Mouse (Mus musculus) bone marrow macrophage, adult 2 months (primary cell): ENCODE data around the gene Mdm2. TPM values are rescaled to one million over a fixed set of nuclear protein-coding genes. Genes with fewer than 3 reads are reported as not detected.

Experiments
- H3K27ac ChIP-seq: 2 replicates; pipeline ENCODE4 v1.5.1; 2012; ENCODE audit warnings: low read depth, low read length; ENCODE audit not compliant: insufficient read depth
- H3K4me1 ChIP-seq: 2 replicates; pipeline ENCODE4 v1.6.1; 2012; ENCODE audit warnings: low read length; ENCODE audit not compliant: control insufficient read depth, insufficient read depth
- H3K4me3 ChIP-seq: 2 replicates; pipeline ENCODE4 v1.5.1; 2012; ENCODE audit warnings: mild to moderate bottlenecking, low read length, moderate library complexity; ENCODE audit not compliant: insufficient read depth
- CTCF ChIP-seq: IDR thresholded peaks from 2 replicates; pipeline ENCODE4 v1.5.1; 2012; ENCODE audit warnings: low read depth, mild to moderate bottlenecking, low read length, moderate library complexity
- POLR2A ChIP-seq: IDR thresholded peaks from 2 replicates; pipeline ENCODE4 v1.6.1; 2012; ENCODE audit warnings: mild to moderate bottlenecking, low read depth, low read length, borderline replicate concordance
- polyA plus RNA-seq: library from polyadenylated mRNA; stranded (reverse); fragments of >200 nt; gene quantifications from 2 replicates; pipeline ENCODE4 v1.2.4, GENCODE M21; 2012; ENCODE audit not compliant: missing spikeins, insufficient read depth, insufficient read length

Gene Mdm2
- polyA plus RNA-seq, 1 experiment, result 95.5 TPM

DNA sequence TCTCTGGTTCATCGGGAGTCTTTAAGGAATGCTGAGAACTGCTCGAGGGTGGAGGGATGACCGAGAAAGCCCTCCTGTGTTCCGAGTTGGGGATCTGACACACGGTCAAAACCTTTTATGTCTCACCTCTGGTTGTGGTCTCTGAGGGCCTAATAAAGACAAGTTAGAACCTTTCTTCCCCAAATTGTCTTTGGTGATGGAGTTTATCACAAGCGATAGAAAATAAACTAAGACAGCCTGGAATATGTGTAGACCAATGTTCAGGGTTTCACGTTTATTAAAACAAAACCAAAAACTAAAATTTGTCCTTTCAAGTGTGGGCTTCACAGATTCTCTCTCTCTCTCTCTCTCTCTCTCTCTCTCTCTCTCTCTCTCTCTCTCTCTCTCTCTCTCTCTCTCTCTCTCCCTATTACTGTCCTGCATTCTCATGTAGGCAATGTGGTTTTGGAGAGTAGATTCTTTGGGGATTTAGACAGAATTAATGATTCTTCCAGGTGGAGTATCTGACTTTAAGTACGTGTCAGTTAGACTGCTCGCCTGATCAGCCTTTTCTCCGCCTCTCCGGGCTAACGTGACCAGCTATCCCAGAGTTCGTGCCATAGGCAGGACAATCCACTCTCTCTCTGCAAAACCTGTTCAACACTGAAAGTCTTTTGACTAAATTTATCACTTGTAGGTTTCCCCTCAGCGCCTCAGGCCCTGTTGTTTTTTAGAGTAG lies 46.2 kb downstream of the Mdm2 start:
- no peaks in the 10 kb centered on the region for H3K4me1 ChIP-seq
- no peak overlapping the region for H3K4me3 ChIP-seq
- TF ChIP-seq POLR2A, result no peak
- no peak for TF ChIP-seq CTCF
- H3K27ac ChIP-seq, result no peak overlapping the region

GRCm38 (mm10) chr10:117663865-117664200 lies 46.7 kb downstream of the Mdm2 start:
- no peak overlapping the region for H3K4me3 ChIP-seq
- no peak for TF ChIP-seq POLR2A
- no peak for TF ChIP-seq CTCF
- no peaks in the 10 kb centered on the region for H3K4me1 ChIP-seq
- no peak overlapping the region for H3K27ac ChIP-seq

DNA sequence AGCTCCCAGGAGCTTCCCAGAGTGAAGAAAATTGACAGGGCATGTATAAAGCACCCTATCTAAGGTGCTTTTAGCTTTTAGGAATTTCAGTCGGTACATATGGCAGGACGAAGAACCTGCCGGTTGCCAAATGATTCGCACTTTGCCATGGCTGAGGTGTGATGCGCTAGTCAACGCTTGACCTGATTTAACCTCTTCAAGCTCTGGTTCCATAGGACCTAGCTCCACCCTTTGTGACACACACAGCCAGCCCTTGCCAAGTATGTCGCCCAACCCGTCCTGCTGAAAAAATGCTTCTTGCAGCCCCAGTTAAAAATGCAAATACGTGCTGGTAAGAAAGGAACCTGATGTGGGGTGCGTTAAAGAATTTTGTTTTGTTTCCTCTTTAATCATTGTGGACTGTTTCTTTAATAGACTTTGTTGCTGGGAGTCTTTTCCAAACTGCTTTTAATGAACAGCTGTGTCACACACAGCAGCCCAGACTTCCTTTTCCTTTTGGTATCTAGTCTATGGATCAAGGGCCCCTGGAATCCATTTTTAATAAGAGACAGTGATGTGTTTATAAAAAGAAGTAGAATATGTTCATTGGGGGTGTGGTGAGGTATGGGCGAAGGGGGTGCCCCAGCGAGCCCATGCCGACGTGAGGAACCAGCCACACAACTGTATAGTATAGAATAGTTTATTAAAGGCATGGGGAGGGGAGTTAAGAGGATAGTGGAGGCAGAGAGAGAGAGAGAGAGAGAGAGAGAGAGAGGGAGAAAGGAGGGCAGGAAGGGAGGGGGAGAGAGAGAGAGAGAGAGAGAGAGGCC lies 47.3 kb downstream of the Mdm2 start:
- no peak overlapping the region for H3K27ac ChIP-seq
- no peak for TF ChIP-seq POLR2A
- no peak for TF ChIP-seq CTCF
- no peak overlapping the region for H3K4me3 ChIP-seq
- H3K4me1 ChIP-seq, result no peaks in the 10 kb centered on the region

DNA sequence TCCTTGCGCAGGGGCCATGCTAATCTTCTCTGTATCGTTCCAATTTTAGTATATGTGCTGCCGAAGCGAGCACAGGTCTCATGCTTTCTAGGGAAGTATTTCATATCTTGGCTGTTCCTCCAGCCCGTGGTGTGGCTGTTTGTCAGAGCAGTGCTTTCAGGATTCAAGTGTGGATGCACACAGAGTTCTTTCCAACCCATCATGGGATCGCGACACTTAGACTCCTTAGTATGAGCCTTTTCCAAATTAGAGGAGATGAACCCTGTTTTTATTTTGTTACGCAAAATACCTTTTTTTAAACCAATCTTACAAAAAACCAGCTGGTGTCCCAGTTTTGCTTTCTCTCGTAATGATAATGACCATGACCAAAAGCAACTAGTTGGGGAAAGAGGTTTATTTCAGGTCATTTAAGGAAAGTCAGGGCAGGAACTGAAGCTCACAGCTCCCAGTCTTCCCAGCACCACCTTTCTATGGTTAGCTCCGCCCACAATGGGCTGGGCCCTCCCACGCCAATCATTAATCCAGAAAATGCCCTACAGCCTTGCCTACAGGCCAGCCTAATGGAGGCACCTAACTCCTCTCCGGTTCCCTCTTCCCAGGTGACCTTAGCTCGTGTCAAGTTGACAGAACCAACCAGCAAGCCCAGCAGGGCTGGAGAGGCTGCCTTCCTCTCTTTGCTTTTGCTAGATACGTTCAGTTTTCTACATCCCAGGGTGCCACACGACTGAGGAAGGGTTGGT lies 48.1 kb downstream of the Mdm2 start:
- Histone ChIP-seq H3K27ac (no peak overlapping the region), H3K4me1 (no peaks in the 10 kb centered on the region), H3K4me3 (no peak overlapping the region)
- TF ChIP-seq POLR2A (no peak), CTCF (no peak)

- H3K4me3 ChIP-seq, result no peak overlapping the region
- TF ChIP-seq CTCF (no peak), POLR2A (no peak)
- H3K4me1 ChIP-seq, result no peaks in the 10 kb centered on the region
- no peak overlapping the region for H3K27ac ChIP-seq
Measured at GRCm38 (mm10) chr10:117659819-117660218, 50.7 kb downstream of the Mdm2 start.

DNA sequence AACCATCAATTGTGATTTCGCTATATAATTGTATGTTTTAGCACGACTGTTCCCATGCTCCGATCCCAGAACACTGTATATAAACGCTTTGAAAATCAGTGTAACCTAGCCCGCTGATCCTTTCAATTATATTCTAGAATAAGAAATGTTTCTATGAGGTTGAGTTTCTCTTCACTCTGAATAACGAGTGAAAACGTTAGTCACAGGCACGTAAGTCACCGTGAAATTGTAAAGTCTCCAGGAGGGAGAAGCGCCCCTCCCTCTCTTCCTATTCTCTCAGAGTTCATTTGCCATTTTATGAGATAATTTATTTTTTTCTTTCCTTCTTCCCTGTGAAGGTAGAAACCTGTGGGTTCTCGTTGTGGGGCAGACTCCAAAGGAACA lies 51.1 kb downstream of the Mdm2 start:
- Histone ChIP-seq H3K4me3 (no peak overlapping the region), H3K4me1 (no peaks in the 10 kb centered on the region), H3K27ac (no peak overlapping the region)
- no peak for TF ChIP-seq CTCF
- TF ChIP-seq POLR2A, result no peak

GRCm38 (mm10) chr10:117658522-117659429 lies 51.8 kb downstream of the Mdm2 start:
- TF ChIP-seq POLR2A (no peak), CTCF (no peak)
- no peak overlapping the region for H3K4me3 ChIP-seq
- H3K4me1 ChIP-seq, result no peaks in the 10 kb centered on the region
- H3K27ac ChIP-seq, result no peak overlapping the region

- H3K4me3 ChIP-seq, result no peak overlapping the region
- H3K27ac ChIP-seq, result no peak overlapping the region
- TF ChIP-seq POLR2A (no peak), CTCF (no peak)
- H3K4me1 ChIP-seq, result no peaks in the 10 kb centered on the region
Measured at GRCm38 (mm10) chr10:117657659-117658306, 52.8 kb downstream of the Mdm2 start.
